Mouse (Mus musculus) MEL (cell line): ENCODE measurements around the gene Smpd3.

Source experiments
- CTCF ChIP-seq, 3 experiments: IDR thresholded peaks in 2 of 3; conservative IDR thresholded peaks in 1 of 3; 2 replicates each; pipeline ENCODE4 v1.5.1; 2011 to 2012; ENCODE audit warnings: low read length in 3 of 3, low read depth in 2 of 3, mild to moderate bottlenecking in 2 of 3, improper control_type of control experiment in 1 of 3, inconsistent platforms in 1 of 3, mixed read lengths in 1 of 3, moderate library complexity in 1 of 3; ENCODE audit not compliant: control insufficient read depth in 1 of 3, insufficient read depth in 1 of 3, poor library complexity in 1 of 3, severe bottlenecking in 1 of 3
- EP300 ChIP-seq, 2 experiments: IDR thresholded peaks; 2 replicates each; pipeline ENCODE4 v1.6.1; 2011; ENCODE audit warnings: improper control_type of control experiment in 2 of 2, low read length in 2 of 2, low read depth in 1 of 2, mild to moderate bottlenecking in 1 of 2
- MAFK ChIP-seq: IDR thresholded peaks from 2 replicates; pipeline ENCODE4 v1.6.1; 2011; ENCODE audit warnings: low read depth, mild to moderate bottlenecking, low read length, improper control_type of control experiment, borderline replicate concordance
- MAZ ChIP-seq: IDR thresholded peaks from 2 replicates; pipeline ENCODE4 v1.6.1; 2012; ENCODE audit warnings: low read depth, mild to moderate bottlenecking, inconsistent platforms, low read length, improper control_type of control experiment
- MEF2A ChIP-seq: IDR thresholded peaks from 2 replicates; pipeline ENCODE4 v1.6.1; 2014; ENCODE audit warnings: low read depth, mild to moderate bottlenecking, inconsistent platforms, low read length, improper control_type of control experiment; ENCODE audit not compliant: poor library complexity, insufficient replicate concordance, severe bottlenecking; ENCODE audit errors: extremely low read depth
- ZC3H11A ChIP-seq: IDR thresholded peaks from 2 replicates; pipeline ENCODE4 v1.6.1; 2012; ENCODE audit warnings: low read depth, mild to moderate bottlenecking, inconsistent platforms, low read length, improper control_type of control experiment

- TF ChIP-seq CTCF (IDR thresholded peaks at IDR 0.05 in 2 of 3, conservative IDR thresholded peaks at IDR 0.05 in 1 of 3; ENCODE audit: control insufficient read depth in 1 of 3, insufficient read depth in 1 of 3, low read depth in 2 of 3, low read length in 3 of 3, poor library complexity in 1 of 3, severe bottlenecking in 1 of 3) = no peak
- no peak for TF ChIP-seq ZC3H11A
- no peak for TF ChIP-seq MAZ
- no peak for TF ChIP-seq MEF2A
- no peak for TF ChIP-seq EP300 (IDR thresholded peaks at IDR 0.05; ENCODE audit: low read depth in 1 of 2, low read length in 2 of 2)
- no peak for TF ChIP-seq MAFK
Measured at GRCm38 (mm10) chr8:106317091-106317490, 20.7 kb downstream of the Smpd3 start.
